ENCODE assay signal across 8 mouse cellular contexts in genomic region chrX:8096787-8097242, GRCm38 (mm10). TPM values are rescaled to one million over a fixed set of nuclear protein-coding genes. Genes with fewer than 3 reads are reported as not detected.
DNase-seq lines count a peak whose midpoint lies in the region; ATAC-seq lines count a peak whose summit lies in the region.

No protein-coding gene starts in this region.

- DNase-seq in adrenal gland, adult 18-20 months (ENCODE audit: low spot score in 2 of 2), result peak; percentile 80 to 83
- DNase-seq in embryo, embryonic 11 days, result peak; percentile 94
- peak; percentile 95 for DNase-seq in gastrocnemius, postnatal 25 days
- peak; percentile 90 for DNase-seq in intestine, embryonic 14.5 days (ENCODE audit: low spot score)
- DNase-seq in left cerebral cortex, postnatal 14 days (ENCODE audit: low spot score in 2 of 2), result peak; percentile 97 to 98
- peak; percentile 95 for DNase-seq in mesoderm, embryonic 11.5 days (ENCODE audit: low read depth, low spot score)
- DNase-seq in right cerebral cortex, postnatal 36 days (ENCODE audit: low spot score in 2 of 2), result peak; percentile 95 to 96
- DNase-seq in yolk sac, embryonic 10.5 days (ENCODE audit: low spot score), result peak; percentile 94

- WGBS in intestine, embryonic 14.5 days, result 12% methylated on average over 17 of the region's 19 CpGs

- H3K27me3 ChIP-seq in intestine, embryonic 14.5 days (replicated peaks; ENCODE audit: control insufficient read depth, insufficient read depth, low read length), result no peaks in the 10 kb centered on the region

- H3K9me3 ChIP-seq in intestine, embryonic 14.5 days (ENCODE audit: control insufficient read depth, low read length), result no peaks in the 10 kb centered on the region

- H3K4me2 ChIP-seq in intestine, embryonic 14.5 days (ENCODE audit: low read length), result peak overlapping the region; percentile 46

- 0 out of 2 replicates have a peak, but pooled peaks cover 4% of the 10 kb centered on the region for H3K4me1 ChIP-seq in intestine, embryonic 14.5 days (replicated peaks; ENCODE audit: control insufficient read depth, insufficient read depth, low read length)

- H3K4me3 ChIP-seq in intestine, embryonic 14.5 days (ENCODE audit: low read depth, low read length), result peak overlapping the region; percentile 31

- H3K36me3 ChIP-seq in intestine, embryonic 14.5 days (ENCODE audit: control insufficient read depth, insufficient read depth, low read length), result no peaks in the 10 kb centered on the region

- ATAC-seq in intestine, embryonic 14.5 days (replicated peaks; ENCODE audit: low FRiP score, low TSS enrichment, low read depth), result peak; percentile 97

- peak overlapping the region; percentile 29; the same call in 1 of the 2 replicates for H3K9ac ChIP-seq in intestine, embryonic 14.5 days (ENCODE audit: low read length)

- H3K27ac ChIP-seq in intestine, embryonic 14.5 days (ENCODE audit: low read depth), result no peak overlapping the region

- intact Hi-C loops in left cerebral cortex, postnatal 14 days (cut with DNase I), result no loop called here

RNA-seq across cellular contexts. Expression of gene Was, which starts 6.5 kb away (rescaled TPM):
- 1 to 10 TPM; 1.7 to 3.1 TPM for total RNA-seq in adrenal gland, adult 18-20 months (2021)
- total RNA-seq in gastrocnemius, postnatal 25 days (2021), result under 1 TPM; 0.46 to 0.54 TPM
- 0.35 and 0.51 TPM in 2 replicates for polyA plus RNA-seq in intestine, embryonic 14.5 days (2014; fragmentation: Nextera tagmentation; extraction: Ambion mirVana)
- total RNA-seq in left cerebral cortex, postnatal 14 days (2021), result 1 to 10 TPM; 1.1 to 2.9 TPM

RNA-seq across cellular contexts. Expression of gene Suv39h1, which starts 22.3 kb away (rescaled TPM):
- total RNA-seq in adrenal gland, adult 18-20 months (2021), result 10 to 100 TPM in 1 of 2 experiments, 1 to 10 TPM in 1; 8.6 to 11.1 TPM
- 1 to 10 TPM; 3.0 to 3.6 TPM for total RNA-seq in gastrocnemius, postnatal 25 days (2021)
- 59.7 and 61.8 TPM in 2 replicates for polyA plus RNA-seq in intestine, embryonic 14.5 days (2014; fragmentation: Nextera tagmentation; extraction: Ambion mirVana)
- 10 to 100 TPM; 27.2 to 30.8 TPM for total RNA-seq in left cerebral cortex, postnatal 14 days (2021)

RNA-seq across cellular contexts. Expression of gene Wdr13, which starts 35.9 kb away (rescaled TPM):
- 10 to 100 TPM; 58.0 to 61.7 TPM for total RNA-seq in adrenal gland, adult 18-20 months (2021)
- total RNA-seq in gastrocnemius, postnatal 25 days (2021), result 10 to 100 TPM; 11.8 to 16.3 TPM
- 23.3 and 27.0 TPM in 2 replicates for polyA plus RNA-seq in intestine, embryonic 14.5 days (2014; fragmentation: Nextera tagmentation; extraction: Ambion mirVana)
- 100 to 1,000 TPM; 216 to 236 TPM for total RNA-seq in left cerebral cortex, postnatal 14 days (2021)

RNA-seq across cellular contexts. Expression of gene Rbm3, which starts 48.9 kb away (rescaled TPM):
- 100 to 1,000 TPM; 107 to 140 TPM for total RNA-seq in adrenal gland, adult 18-20 months (2021)
- 10 to 100 TPM; 44.1 to 60.8 TPM for total RNA-seq in gastrocnemius, postnatal 25 days (2021)
- 537 and 553 TPM in 2 replicates for polyA plus RNA-seq in intestine, embryonic 14.5 days (2014; fragmentation: Nextera tagmentation; extraction: Ambion mirVana)
- 100 to 1,000 TPM; 198 to 216 TPM for total RNA-seq in left cerebral cortex, postnatal 14 days (2021)
